Mouse (Mus musculus): ENCODE data around the gene Olfr521. TPM values are rescaled to one million over a fixed set of nuclear protein-coding genes. Genes with fewer than 3 reads are reported as not detected.
"Not testable (repeated sequence)": the region's sequence is repeated elsewhere in the genome, so short reads cannot be mapped to it uniquely, and the experiment has no call there.

Gene Olfr521
- total and polyA plus RNA-seq, 3 experiments = not detected

- in situ Hi-C loops (cut with MboI; ENCODE audit: low pct_ligation_motif_present, low pct_unique_long_range_greater_than_20kb, low sequenced_read_pairs) (loop anchor here (5.0 kb wide), 1 partner anchor 61 kb away; no protein-coding TSS in a partner anchor), dilution Hi-C loops (cut with MboI; ENCODE audit: extremely low pct_ligation_motif_present, extremely low pct_unique_long_range_greater_than_20kb, low sequenced_read_pairs) (no loop called here)
- Histone ChIP-seq H3K4me3 (replicated peaks in 1 of 3; ENCODE audit: low read depth in 2 of 3, low read length in 2 of 3, poor library complexity in 1 of 3) (no peak overlapping the region), H3K9me3 (replicated peaks; ENCODE audit: low read length) (no peaks in the 10 kb centered on the region), H3K27me3 (replicated peaks) (no peaks in the 10 kb centered on the region), H3K79me2 (replicated peaks; ENCODE audit: control insufficient read depth, extremely low read depth, insufficient read depth, poor library complexity, severe bottlenecking) (no peaks in the 10 kb centered on the region), H3K9ac (ENCODE audit: insufficient read depth, low read depth) (no peak overlapping the region), H3K36me3 (replicated peaks in 1 of 2; ENCODE audit: control insufficient read depth in 1 of 2, insufficient read depth in 1 of 2, low read length in 1 of 2) (peaks cover 35 to 63% of the 10 kb centered on the region in 2 experiments), H3K4me1 (ENCODE audit: control insufficient read depth in 1 of 2, insufficient read depth in 2 of 2) (peaks cover 0 to 11% of the 10 kb centered on the region in 2 experiments; a peak in 2 of 4 replicates), H3K4me2 (ENCODE audit: insufficient read depth, low read depth, poor library complexity, severe bottlenecking) (no peak overlapping the region), H3K27ac (ENCODE audit: insufficient read depth, low read depth) (no peak overlapping the region)
- no peak for DNase-seq (ENCODE audit: extremely low read depth)
- TF ChIP-seq POLR2AphosphoS2 (IDR thresholded peaks at IDR 0.05; ENCODE audit: low read depth, low read length) = no peak
These were observed 47.5 kb downstream of the Olfr521 start for GRCm38 (mm10) chr7:99810814-99811213.

DNA sequence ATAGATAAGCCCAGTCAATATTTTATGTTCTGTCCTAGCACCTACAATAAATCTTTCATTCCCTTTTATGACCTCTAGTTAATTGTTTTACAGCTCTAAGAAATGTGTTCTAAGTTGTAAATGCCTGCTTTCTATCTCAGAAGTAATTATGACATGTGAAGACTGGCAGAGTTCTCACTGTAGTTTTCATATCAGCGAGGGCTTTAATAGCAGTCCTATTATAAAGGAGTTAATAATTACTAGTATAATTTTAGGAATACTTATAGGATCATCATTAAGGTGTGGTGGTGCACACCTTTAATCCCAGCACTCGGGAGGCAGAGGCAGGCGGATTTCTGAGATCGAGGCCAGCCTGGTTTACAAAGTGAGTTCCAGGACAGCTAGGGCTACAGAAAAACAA, 48.4 kb downstream of the Olfr521 start:
- Histone ChIP-seq H3K27me3 (replicated peaks) (no peaks in the 10 kb centered on the region), H3K4me1 (ENCODE audit: control insufficient read depth in 1 of 2, insufficient read depth in 2 of 2) (peaks cover 0 to 11% of the 10 kb centered on the region in 2 experiments; a peak in 2 of 4 replicates), H3K36me3 (replicated peaks in 1 of 2; ENCODE audit: control insufficient read depth in 1 of 2, insufficient read depth in 1 of 2, low read length in 1 of 2) (peaks cover 41 to 68% of the 10 kb centered on the region in 2 experiments), H3K27ac (ENCODE audit: insufficient read depth, low read depth) (no peak overlapping the region), H3K79me2 (replicated peaks; ENCODE audit: control insufficient read depth, extremely low read depth, insufficient read depth, poor library complexity, severe bottlenecking) (no peaks in the 10 kb centered on the region), H3K4me2 (ENCODE audit: insufficient read depth, low read depth, poor library complexity, severe bottlenecking) (no peak overlapping the region), H3K9ac (ENCODE audit: insufficient read depth, low read depth) (no peak overlapping the region), H3K9me3 (replicated peaks; ENCODE audit: low read length) (no peaks in the 10 kb centered on the region), H3K4me3 (replicated peaks in 1 of 3; ENCODE audit: low read depth in 2 of 3, low read length in 2 of 3, poor library complexity in 1 of 3) (no peak overlapping the region)
- TF ChIP-seq TBP (conservative IDR thresholded peaks at IDR 0.05; ENCODE audit: low read depth, low read length) (no peak), MYC (IDR thresholded peaks at IDR 0.05; ENCODE audit: low read depth, low read length) (no peak), UBTF (IDR thresholded peaks at IDR 0.05; ENCODE audit: low read depth, low read length) (no peak), BHLHE40 (IDR thresholded peaks at IDR 0.05; ENCODE audit: low read depth, low read length) (no peak), GABPA (IDR thresholded peaks at IDR 0.05; ENCODE audit: insufficient replicate concordance, low read depth, low read length) (no peak), ZKSCAN1 (IDR thresholded peaks at IDR 0.05; ENCODE audit: borderline replicate concordance, low read depth, low read length) (no peak), MEF2A (IDR thresholded peaks at IDR 0.05; ENCODE audit: borderline replicate concordance, low read depth, low read length) (no peak), SIN3A (IDR thresholded peaks at IDR 0.05; ENCODE audit: low read length) (no peak), ELF1 (IDR thresholded peaks at IDR 0.05; ENCODE audit: low read depth, low read length) (no peak), PAX5 (IDR thresholded peaks at IDR 0.05; ENCODE audit: low read length) (no peak), CHD1 (IDR thresholded peaks at IDR 0.05; ENCODE audit: low read depth, low read length) (no peak), RAD21 (IDR thresholded peaks at IDR 0.05; ENCODE audit: low read depth, low read length) (no peak)
- dilution Hi-C loops (cut with MboI; ENCODE audit: extremely low pct_ligation_motif_present, extremely low pct_unique_long_range_greater_than_20kb, low sequenced_read_pairs) = no loop called here
- in situ Hi-C loops (cut with MboI; ENCODE audit: low pct_ligation_motif_present, low pct_unique_long_range_greater_than_20kb, low sequenced_read_pairs) = loop anchor here (5.0 kb wide), 1 partner anchor 61 kb away; no protein-coding TSS in a partner anchor
- DNase-seq (ENCODE audit: extremely low read depth) = no peak

- H3K27ac ChIP-seq (ENCODE audit: insufficient read depth, low read depth) = no peak overlapping the region
- H3K4me1 ChIP-seq (ENCODE audit: control insufficient read depth in 1 of 2, insufficient read depth in 2 of 2) = peaks cover 0 to 11% of the 10 kb centered on the region in 2 experiments; a peak in 2 of 4 replicates
- dilution Hi-C loops (cut with MboI; ENCODE audit: extremely low pct_ligation_motif_present, extremely low pct_unique_long_range_greater_than_20kb, low sequenced_read_pairs) = no loop called here
- peaks cover 49 to 66% of the 10 kb centered on the region in 2 experiments for H3K36me3 ChIP-seq (replicated peaks in 1 of 2; ENCODE audit: control insufficient read depth in 1 of 2, insufficient read depth in 1 of 2, low read length in 1 of 2)
- H3K9ac ChIP-seq (ENCODE audit: insufficient read depth, low read depth) = no peak overlapping the region
- H3K27me3 ChIP-seq (replicated peaks) = no peaks in the 10 kb centered on the region
- H3K79me2 ChIP-seq (replicated peaks; ENCODE audit: control insufficient read depth, extremely low read depth, insufficient read depth, poor library complexity, severe bottlenecking) = peaks cover 4% of the 10 kb centered on the region; the same call in 1 of the 2 replicates
- no peak overlapping the region for H3K4me2 ChIP-seq (ENCODE audit: insufficient read depth, low read depth, poor library complexity, severe bottlenecking)
- peak; percentile 50 for DNase-seq (ENCODE audit: extremely low read depth)
- TF ChIP-seq CHD1 (IDR thresholded peaks at IDR 0.05; ENCODE audit: low read depth, low read length) (no peak), MEF2A (IDR thresholded peaks at IDR 0.05; ENCODE audit: borderline replicate concordance, low read depth, low read length) (0 out of 2 replicates have a peak, but pooled peaks have one; percentile 18), SMC3 (IDR thresholded peaks at IDR 0.05; ENCODE audit: low read depth, low read length) (peak; percentile 90), CTCF (conservative IDR thresholded peaks at IDR 0.05 in 1 of 2, IDR thresholded peaks at IDR 0.05 in 1 of 2; ENCODE audit: low read depth in 2 of 2, low read length in 2 of 2) (peak; percentile 23 to 79; a peak in 3 of 4 replicates), RAD21 (IDR thresholded peaks at IDR 0.05; ENCODE audit: low read depth, low read length) (peak; percentile 67), JUND (conservative IDR thresholded peaks at IDR 0.05; ENCODE audit: low read depth, low read length) (no peak)
- in situ Hi-C loops (cut with MboI; ENCODE audit: low pct_ligation_motif_present, low pct_unique_long_range_greater_than_20kb, low sequenced_read_pairs) = loop anchor here (5.0 kb wide), 1 partner anchor 59 kb away; no protein-coding TSS in a partner anchor
- no peak overlapping the region for H3K4me3 ChIP-seq (replicated peaks in 1 of 3; ENCODE audit: low read depth in 2 of 3, low read length in 2 of 3, poor library complexity in 1 of 3)
- H3K9me3 ChIP-seq (replicated peaks; ENCODE audit: low read length) = no peaks in the 10 kb centered on the region
These were observed 50.1 kb downstream of the Olfr521 start for GRCm38 (mm10) chr7:99813394-99813793.

GRCm38 (mm10) chr7:99818181-99818725, 54.9 kb downstream of the Olfr521 start:
- dilution Hi-C loops (cut with MboI; ENCODE audit: extremely low pct_ligation_motif_present, extremely low pct_unique_long_range_greater_than_20kb, low sequenced_read_pairs); H3K79me2 ChIP-seq (replicated peaks; ENCODE audit: control insufficient read depth, extremely low read depth, insufficient read depth, poor library complexity, severe bottlenecking); H3K4me2 ChIP-seq (ENCODE audit: insufficient read depth, low read depth, poor library complexity, severe bottlenecking); H3K9me3 ChIP-seq (replicated peaks; ENCODE audit: low read length); H3K27me3 ChIP-seq (replicated peaks); DNase-seq (ENCODE audit: extremely low read depth); in situ Hi-C loops (cut with MboI; ENCODE audit: low pct_ligation_motif_present, low pct_unique_long_range_greater_than_20kb, low sequenced_read_pairs); H3K4me3 ChIP-seq (replicated peaks in 1 of 3; ENCODE audit: low read depth in 2 of 3, low read length in 2 of 3, poor library complexity in 1 of 3); H3K27ac ChIP-seq (ENCODE audit: insufficient read depth, low read depth); H3K9ac ChIP-seq (ENCODE audit: insufficient read depth, low read depth): not testable (repeated sequence)
- Histone ChIP-seq H3K36me3 (replicated peaks in 1 of 2; ENCODE audit: control insufficient read depth in 1 of 2, insufficient read depth in 1 of 2, low read length in 1 of 2) (peaks cover 31 to 32% of the 10 kb centered on the region in 2 experiments), H3K4me1 (ENCODE audit: control insufficient read depth in 1 of 2, insufficient read depth in 2 of 2) (peaks cover 0 to 13% of the 10 kb centered on the region in 2 experiments; a peak in 2 of 4 replicates)

Measured in CH12.LX (cell line).